Mouse (Mus musculus) brain, embryonic 18.5 days (tissue): ENCODE measurements around the gene Rer1.
"Not testable (repeated sequence)": the region's sequence is repeated elsewhere in the genome, so short reads cannot be mapped to it uniquely, and the experiment has no call there.

ENCODE experiments used
- DNase-seq: peaks from one replicate; pipeline ENCODE4 v3.0.0-alpha.2; 2012; ENCODE audit warnings: low read depth, low spot score

Rer1 gene

GRCm38 (mm10) chr4:155116607-155117006 is 30.4 kb upstream of the Rer1 start:
- DNase-seq = no peak

GRCm38 (mm10) chr4:155113766-155114410 is 27.7 kb upstream of the Rer1 start:
- no peak for DNase-seq

DNA sequence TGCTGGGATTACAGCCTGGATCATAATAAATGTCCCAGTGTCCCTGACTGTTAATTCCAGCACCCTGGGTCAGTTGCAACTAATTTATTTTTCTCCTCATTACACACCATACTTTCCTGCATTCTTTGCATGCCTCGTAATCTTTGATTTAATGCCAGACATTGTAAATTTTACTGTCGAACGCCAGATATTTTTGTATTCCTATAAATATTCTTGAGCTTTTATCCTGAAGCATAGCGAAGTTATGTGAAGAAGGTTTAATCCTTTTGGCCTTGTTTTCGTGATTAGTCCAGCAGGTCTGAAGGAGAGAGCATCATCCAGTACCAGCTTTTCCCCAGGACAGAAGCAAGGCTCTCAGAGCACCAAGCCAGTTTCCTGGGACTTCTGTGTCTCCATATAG is 23.3 kb upstream of the Rer1 start:
- DNase-seq = no peak

- DNase-seq = no peak
These were observed 21.7 kb upstream of the Rer1 start for GRCm38 (mm10) chr4:155107886-155108285.

- DNase-seq = no peak
These were observed 12.4 kb upstream of the Rer1 start for GRCm38 (mm10) chr4:155098572-155098971.

- DNase-seq = no peak
These were observed 11.3 kb upstream of the Rer1 start for GRCm38 (mm10) chr4:155097452-155097851.

GRCm38 (mm10) chr4:155095967-155096366 is 9.8 kb upstream of the Rer1 start:
- no peak for DNase-seq

DNA sequence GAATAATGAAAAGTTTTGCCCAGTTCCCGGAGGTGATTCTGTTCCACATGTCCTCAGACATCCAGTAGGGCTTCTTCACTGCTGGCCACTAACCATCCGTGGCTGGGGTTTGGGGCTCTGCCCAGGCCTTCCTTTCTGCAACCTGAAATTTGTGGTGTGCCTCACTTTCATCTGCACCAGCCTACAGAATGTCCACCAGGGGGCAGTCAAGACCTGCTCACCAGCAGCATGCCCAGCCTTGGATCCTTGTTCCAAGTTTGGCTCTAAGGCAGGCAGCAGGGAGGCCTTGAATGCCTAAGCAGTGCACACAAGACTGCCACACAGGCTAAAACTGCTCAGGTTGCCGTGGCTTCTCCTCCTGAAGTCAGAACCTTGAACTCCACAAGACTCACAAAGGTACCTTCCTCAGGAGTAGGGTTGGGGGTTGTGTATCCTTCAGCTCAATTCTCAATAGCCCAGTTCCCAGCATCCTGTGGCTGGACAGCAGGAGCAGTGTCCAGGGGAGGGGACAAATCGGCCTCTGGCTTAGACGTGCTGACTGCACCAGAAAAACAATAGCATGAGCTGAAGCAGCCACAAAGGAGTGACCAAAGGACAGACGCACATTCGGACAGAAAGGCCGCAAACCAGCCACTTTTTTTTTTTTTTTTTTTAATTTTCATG is 9.2 kb upstream of the Rer1 start:
- peak; percentile 79 for DNase-seq

GRCm38 (mm10) chr4:155094565-155094964 is 8.4 kb upstream of the Rer1 start:
- no peak for DNase-seq

- DNase-seq = no peak
These were observed 7.4 kb upstream of the Rer1 start for GRCm38 (mm10) chr4:155093431-155094149.

- no peak for DNase-seq
These were observed 6.7 kb upstream of the Rer1 start for GRCm38 (mm10) chr4:155092718-155093430.

DNA sequence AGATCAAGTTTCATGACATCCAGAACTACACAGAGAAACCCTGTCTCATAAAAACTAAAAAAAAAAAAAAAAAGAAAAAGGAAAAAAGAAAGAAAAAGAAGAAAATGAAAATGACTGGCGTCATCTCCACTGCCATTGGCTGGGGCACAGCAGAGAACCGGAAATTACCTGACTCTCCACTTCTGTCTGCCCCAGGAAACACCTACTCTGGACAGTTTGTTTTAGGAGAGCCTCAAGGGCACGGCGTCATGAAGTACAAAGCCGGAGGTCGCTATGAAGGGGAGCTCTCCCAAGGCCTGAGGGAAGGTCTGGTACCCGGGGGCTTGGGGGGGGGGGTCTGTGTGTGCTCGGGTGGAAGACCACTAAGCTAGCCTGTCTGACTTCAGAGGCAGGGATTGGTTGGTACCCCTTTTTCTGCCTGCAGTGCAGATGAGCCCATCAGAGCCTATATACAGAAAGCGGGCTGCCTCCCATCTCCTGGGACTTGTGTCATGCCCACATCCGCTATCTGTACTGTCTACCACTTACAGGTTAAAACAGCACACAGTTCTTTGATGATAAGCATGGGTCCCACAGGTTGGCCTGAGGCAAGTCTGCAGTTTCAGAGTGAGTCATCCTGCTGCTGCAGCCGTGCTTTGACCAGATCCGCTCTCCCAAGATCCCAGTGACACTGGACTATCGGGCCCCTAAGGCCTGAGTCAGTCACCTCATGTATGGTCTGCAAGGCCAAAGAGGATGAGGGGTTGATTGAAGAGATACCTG is 4.7 kb upstream of the Rer1 start:
- DNase-seq = no peak

GRCm38 (mm10) chr4:155090147-155090546 is 4.0 kb upstream of the Rer1 start:
- no peak for DNase-seq

- DNase-seq = no peak
These were observed 3.1 kb upstream of the Rer1 start for GRCm38 (mm10) chr4:155089241-155089640.

DNA sequence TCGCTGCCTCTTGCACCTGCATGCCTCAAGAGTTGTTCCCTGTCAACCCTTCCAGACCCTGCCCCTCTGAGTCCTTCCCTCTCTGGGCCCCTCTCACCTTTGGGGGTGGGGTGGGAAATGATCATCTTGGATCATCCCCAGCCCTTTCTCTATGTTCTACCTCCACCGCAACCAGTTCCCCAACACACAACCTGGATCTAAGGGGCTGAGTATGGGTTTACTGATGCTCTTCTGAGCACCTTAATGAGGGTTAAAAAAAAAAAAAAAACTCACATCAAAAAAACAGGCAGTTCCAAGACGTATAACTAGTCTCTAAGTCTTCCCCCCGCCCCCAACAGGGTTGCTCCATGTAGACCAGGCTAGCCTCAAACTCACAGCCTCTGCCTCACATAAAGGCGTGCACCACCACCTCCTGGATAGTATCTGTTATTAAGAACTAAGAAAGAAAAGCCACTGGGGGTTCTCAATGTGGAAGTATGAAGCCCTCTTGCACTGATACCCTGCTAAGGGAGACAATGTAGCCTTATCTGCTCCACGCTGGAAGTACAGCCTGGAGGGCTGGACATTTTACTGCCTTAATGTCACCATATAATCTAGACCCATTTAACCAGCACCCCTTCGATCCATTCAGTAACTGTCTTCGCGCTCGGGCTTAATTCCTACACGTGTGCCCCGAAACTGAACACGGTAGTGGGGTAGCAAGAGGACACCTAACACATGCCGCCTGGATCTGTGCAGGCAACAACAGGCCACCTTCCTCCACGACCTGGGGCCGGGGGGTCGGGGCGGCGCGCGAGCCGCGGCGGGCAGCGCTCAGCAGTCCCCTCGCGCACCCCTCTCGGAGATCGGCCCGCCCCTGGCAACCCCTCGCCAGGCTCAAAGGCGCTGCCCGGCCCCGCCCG is 725 bp downstream of the Rer1 start:
- no peak for DNase-seq

DNA sequence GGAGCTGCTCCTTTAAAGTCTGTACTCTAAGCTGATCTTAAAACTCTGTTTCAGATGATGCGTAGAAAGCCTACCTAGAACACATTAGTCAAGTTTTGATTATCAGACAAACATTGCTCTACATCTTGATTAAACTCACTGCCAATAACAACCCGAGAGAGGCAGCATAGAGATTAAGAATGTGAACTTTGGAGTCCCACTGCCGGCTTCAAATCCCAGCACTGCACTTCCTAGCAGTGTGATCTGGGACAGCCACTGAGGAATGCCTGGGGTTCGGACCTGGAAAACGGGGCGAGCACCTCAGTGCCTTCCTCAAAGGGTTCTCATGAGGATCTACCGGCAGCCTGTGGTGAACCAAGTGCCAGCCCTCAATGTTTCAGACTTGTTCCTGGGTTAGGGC is 1.8 kb downstream of the Rer1 start:
- no peak for DNase-seq

GRCm38 (mm10) chr4:155083553-155083952 is 2.6 kb downstream of the Rer1 start:
- no peak for DNase-seq

GRCm38 (mm10) chr4:155079666-155080065 is 6.5 kb downstream of the Rer1 start:
- DNase-seq = no peak

DNA sequence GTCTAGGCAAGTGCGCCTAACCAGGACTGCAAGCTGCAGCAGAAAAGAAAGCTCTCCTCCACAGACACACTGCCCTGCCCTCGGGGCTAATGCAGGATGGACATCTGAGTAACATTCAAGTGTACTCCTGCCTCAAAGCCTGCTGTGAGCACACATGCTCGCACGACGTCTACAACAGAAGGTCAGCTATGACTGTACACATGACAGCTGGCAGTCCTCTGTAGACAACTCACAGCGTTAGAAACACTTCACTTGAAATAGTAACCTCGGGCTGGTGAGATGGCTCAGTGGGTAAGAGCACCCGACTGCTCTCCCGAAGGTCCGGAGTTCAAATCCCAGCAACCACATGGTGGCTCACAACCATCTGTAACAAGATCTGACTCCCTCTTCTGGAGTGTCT is 7.4 kb downstream of the Rer1 start:
- DNase-seq = not testable (repeated sequence)

DNA sequence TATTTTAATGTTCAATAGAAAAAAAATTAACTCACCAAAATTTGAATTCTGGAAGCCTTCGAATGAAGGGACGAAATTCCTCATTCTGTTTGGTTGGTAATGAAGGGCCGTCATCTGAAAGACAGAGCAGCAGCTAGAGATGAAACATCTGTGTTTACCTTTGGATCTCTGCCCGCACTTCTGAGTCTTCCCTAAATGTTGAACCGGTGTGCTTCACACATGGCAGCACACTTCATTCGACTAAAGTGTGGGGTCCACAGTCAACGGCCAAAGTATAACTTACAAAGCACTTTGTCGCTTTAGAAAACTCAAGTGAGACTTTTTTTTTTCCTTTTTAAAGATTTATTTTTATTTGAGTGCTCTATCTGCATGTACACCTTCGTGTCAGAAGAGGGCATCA is 9.5 kb downstream of the Rer1 start:
- DNase-seq = no peak
